Mouse (Mus musculus) kidney, adult 2 months (tissue): ENCODE measurements around the gene Pomt1. TPM values are rescaled to one million over a fixed set of nuclear protein-coding genes. Genes with fewer than 3 reads are reported as not detected.
"Not testable (repeated sequence)": the region's sequence is repeated elsewhere in the genome, so short reads cannot be mapped to it uniquely, and the experiment has no call there.

ENCODE experiments used
- DNase-seq: peaks from one replicate; pipeline ENCODE4 v3.0.0; 2021
- H3K27ac ChIP-seq: fragments of 200-500 bp; 2 replicates; pipeline ENCODE4 v1.5.1; 2012; ENCODE audit warnings: low read depth, low read length, control low read depth, inconsistent platforms; ENCODE audit not compliant: insufficient read depth
- H3K27me3 ChIP-seq: fragments of 200-500 bp; replicated peaks from 2 replicates; pipeline ENCODE4 v1.6.1; 2012; ENCODE audit warnings: mild to moderate bottlenecking, moderate library complexity, low read length, inconsistent platforms; ENCODE audit not compliant: control insufficient read depth, insufficient read depth
- H3K36me3 ChIP-seq: fragments of 200-500 bp; 2 replicates; pipeline ENCODE4 v1.6.1; 2012; ENCODE audit warnings: mild to moderate bottlenecking, moderate library complexity, low read length, inconsistent platforms; ENCODE audit not compliant: control insufficient read depth, insufficient read depth
- H3K4me1 ChIP-seq: fragments of 200-500 bp; 2 replicates; pipeline ENCODE4 v1.6.1; 2011; ENCODE audit warnings: low read length; ENCODE audit not compliant: control insufficient read depth, insufficient read depth
- H3K4me3 ChIP-seq: fragments of 200-500 bp; 2 replicates; pipeline ENCODE4 v1.5.1; 2011; ENCODE audit warnings: mild to moderate bottlenecking, low read depth, low read length, control low read depth; ENCODE audit not compliant: insufficient read depth
- CTCF ChIP-seq: fragments of 200-500 bp; conservative IDR thresholded peaks from 2 replicates; pipeline ENCODE4 v1.5.1; 2011; ENCODE audit warnings: low read depth, mild to moderate bottlenecking, control low read depth, low read length, moderate library complexity, mixed read lengths; ENCODE audit not compliant: insufficient read depth, insufficient read length
- POLR2A ChIP-seq: fragments of 200-500 bp; IDR thresholded peaks from one replicate; pipeline ENCODE4 v1.6.1; 2011; ENCODE audit warnings: low read depth, low read length, control low read depth
- WGBS: fragments of 180-500 bp; shearing (Covaris S2); methylation state at CpG from one replicate; pipeline ENCODE4 v1.1.7; 2018; 5-methylcytosine and 5-hydroxymethylcytosine counted together
- polyA plus RNA-seq: library from polyadenylated mRNA; depleted of rRNA; stranded (reverse); fragments of >200 nt; gene quantifications from 2 replicates; pipeline ENCODE4 v1.2.3, GENCODE M21; 2012; rRNA removed

Gene Pomt1
- polyA plus RNA-seq, 1 experiment, result 30.2 TPM

DNA sequence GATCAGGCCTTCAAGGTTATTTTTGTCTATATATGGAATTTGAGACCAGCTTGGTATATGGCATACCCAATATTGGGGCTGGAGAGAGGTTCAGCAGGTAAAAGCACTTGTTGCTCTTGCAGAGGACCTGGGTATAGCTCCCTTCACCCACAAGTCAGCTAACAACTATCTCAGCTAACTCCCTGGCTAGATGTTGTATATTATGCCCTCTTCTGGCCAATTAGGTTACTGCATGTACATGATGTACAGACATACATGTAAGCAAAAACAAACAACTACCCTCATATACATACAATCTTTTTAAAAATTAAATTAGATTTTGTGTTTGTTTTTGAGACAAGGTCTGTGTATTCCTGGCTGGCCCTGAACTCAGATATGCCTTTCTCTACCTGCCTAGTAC, 53.2 kb downstream of the Pomt1 start:
- Histone ChIP-seq H3K4me3 (no peak overlapping the region), H3K27me3 (no peaks in the 10 kb centered on the region), H3K27ac (no peak overlapping the region), H3K36me3 (no peaks in the 10 kb centered on the region; the same call in 1 of the 2 replicates), H3K4me1 (peaks cover 9% of the 10 kb centered on the region; the same call in 1 of the 2 replicates)
- peak; percentile 66 for DNase-seq
- no peak for TF ChIP-seq POLR2A
- TF ChIP-seq CTCF, result 0 out of 2 replicates have a peak, but pooled peaks have one; percentile 25

DNA sequence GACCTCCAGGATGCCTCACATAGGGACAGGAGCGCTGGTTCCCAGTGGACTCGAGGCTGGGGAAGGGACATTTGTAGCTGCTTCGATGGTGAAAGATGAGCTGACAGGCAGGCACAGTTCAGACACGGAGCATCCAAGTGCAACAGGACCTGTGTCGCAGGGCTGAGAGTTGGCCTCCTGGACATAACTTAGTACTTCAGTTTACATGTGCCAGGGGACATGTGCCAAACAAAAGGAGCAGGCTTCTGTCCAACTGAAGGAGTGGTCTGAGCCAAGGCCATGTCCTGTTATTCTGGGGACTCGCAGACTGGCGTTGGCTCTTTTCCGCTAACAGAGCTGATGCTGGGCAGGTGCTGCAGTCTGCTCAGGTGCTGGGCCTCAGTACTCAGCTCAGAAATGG, 58.0 kb downstream of the Pomt1 start:
- WGBS, result 52% methylated on average over 8 of the region's 8 CpGs
- no peak for TF ChIP-seq CTCF
- TF ChIP-seq POLR2A, result no peak
- no peak overlapping the region for H3K27ac ChIP-seq
- H3K4me3 ChIP-seq, result no peak overlapping the region
- peak; percentile 41 for DNase-seq
- no peaks in the 10 kb centered on the region; the same call in 1 of the 2 replicates for H3K36me3 ChIP-seq
- H3K4me1 ChIP-seq, result peaks cover 2% of the 10 kb centered on the region; the same call in 1 of the 2 replicates
- no peaks in the 10 kb centered on the region for H3K27me3 ChIP-seq

DNA sequence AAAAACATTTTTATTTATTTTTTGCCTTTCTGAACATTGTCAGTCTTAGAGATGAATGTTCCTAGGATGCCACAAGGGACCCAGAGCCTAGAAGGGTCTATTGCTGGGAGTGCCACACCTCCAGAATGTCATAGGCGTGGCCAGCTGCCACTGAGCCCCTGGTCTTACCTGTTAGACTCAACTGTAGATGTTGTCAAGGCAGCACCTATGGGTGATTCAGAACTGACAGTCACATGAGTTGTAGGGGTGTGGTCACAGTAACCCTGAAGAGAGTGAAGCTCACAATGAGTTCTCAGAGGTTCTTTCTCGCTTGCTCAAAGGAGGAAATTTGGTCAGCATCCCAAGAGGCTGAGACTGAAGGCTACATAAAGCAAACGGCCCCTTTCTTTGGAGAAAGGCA, 58.9 kb downstream of the Pomt1 start:
- no peak for DNase-seq
- TF ChIP-seq CTCF (no peak), POLR2A (no peak)
- Histone ChIP-seq H3K27me3 (no peaks in the 10 kb centered on the region), H3K4me1 (no peaks in the 10 kb centered on the region), H3K27ac (no peak overlapping the region), H3K36me3 (no peaks in the 10 kb centered on the region; the same call in 1 of the 2 replicates), H3K4me3 (no peak overlapping the region)
- WGBS, result 89% methylated on average over 3 of the region's 3 CpGs

DNA sequence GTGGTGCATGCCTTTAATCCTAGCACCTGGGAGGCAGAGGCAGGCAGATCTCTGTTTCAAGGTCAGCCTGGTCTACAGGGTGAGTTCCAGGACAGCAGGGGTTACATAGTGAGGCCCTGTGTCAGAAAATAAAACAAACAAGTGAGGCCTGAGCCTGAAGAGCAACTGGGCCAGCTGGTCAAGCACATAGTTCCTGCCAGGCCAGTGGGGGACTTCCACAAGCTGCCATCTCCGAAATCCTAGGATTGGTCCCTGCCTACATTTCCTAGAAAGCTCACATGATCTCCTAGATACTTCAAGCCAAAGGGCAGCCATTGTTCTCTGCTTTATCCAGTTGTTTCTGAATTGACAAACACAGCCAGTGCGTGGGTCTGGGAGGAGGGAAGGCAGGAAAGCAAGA, 59.5 kb downstream of the Pomt1 start:
- DNase-seq, H3K27ac ChIP-seq, H3K4me1 ChIP-seq, H3K36me3 ChIP-seq, H3K4me3 ChIP-seq, H3K27me3 ChIP-seq: not testable (repeated sequence)
- 74% methylated on average over 2 of the region's 2 CpGs for whole genome bisulfite sequencing

DNA sequence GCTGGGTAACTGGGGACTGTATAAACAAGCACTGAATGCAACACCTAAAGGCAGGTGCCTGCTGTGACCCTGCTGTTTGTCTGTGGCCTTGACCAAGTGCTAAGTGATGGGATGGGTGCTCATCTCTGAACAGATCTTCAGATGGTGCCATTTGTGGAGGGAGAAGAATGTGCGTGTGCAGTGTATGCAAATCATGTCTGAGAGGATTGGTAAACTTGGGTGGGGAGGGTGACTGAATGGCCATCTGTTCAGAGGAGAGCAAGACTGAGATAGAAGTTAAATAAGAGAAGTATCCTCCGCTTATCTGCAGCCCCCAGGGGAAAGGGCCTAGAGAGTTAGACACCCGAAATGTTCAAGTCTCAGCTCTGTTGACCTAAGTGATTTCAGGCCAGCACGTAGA, 63.1 kb downstream of the Pomt1 start:
- no peak overlapping the region for H3K27ac ChIP-seq
- no peak for DNase-seq
- H3K36me3 ChIP-seq, result no peaks in the 10 kb centered on the region
- no peak overlapping the region for H3K4me3 ChIP-seq
- H3K27me3 ChIP-seq, result no peaks in the 10 kb centered on the region
- TF ChIP-seq POLR2A (no peak), CTCF (no peak)
- WGBS, result 92% methylated on average over 4 of the region's 4 CpGs
- H3K4me1 ChIP-seq, result no peaks in the 10 kb centered on the region

DNA sequence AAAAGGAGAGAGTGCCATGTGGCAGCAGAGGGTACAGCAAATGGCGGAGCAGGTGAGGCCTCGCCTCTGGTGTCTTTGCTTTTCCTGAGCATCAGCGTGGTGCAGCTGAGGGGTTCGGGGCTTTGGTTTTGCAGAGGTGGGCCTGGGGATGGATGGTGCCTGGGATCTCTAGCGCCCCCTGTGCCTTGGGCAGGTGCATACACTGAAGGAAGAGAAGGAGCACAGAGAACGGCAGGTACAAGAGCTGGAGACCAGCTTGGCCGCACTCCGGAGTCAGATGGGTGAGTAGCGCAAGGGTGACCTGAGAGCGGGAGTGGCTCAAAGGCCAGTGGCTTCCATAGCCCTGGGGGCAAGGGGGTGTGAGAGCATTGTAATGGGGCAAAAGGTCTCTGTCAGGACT, 66.6 kb downstream of the Pomt1 start:
- Histone ChIP-seq H3K27me3 (no peaks in the 10 kb centered on the region), H3K4me3 (no peak overlapping the region), H3K4me1 (no peaks in the 10 kb centered on the region), H3K27ac (no peak overlapping the region), H3K36me3 (no peaks in the 10 kb centered on the region)
- DNase-seq, result no peak
- TF ChIP-seq CTCF (peak; percentile 34), POLR2A (no peak)
- WGBS, result 90% methylated on average over 10 of the region's 10 CpGs

DNA sequence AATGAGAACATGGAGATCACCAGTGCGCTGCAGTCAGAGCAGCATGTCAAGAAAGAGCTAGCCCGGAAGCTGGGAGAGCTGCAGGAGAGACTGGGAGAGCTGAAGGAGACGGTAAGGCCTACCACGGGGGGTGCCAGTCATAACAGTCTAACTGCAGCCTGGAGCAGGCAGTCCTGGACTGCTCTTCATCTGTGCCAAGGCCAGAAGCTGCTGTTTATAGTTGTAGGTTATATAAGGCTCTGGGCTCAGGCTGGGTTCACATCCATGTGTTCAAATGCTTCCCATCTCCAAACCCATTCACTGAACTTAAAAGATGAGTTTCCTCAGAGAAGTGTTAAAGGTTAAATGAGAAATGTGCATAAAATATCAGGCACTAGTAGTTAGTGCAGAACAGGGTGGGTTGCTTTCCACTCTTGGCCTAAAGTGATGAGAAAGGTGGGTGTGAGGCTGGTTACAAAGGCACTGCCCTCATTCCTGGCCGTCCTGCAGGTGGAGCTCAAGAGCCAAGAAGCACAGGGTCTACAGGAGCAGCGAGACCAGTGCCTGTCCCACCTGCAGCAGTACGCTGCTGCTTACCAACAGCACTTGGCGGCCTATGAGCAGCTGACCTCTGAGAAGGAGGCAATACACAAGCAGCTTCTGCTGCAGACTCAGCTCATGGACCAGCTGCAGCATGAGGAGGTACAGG, 67.9 kb downstream of the Pomt1 start:
- 61% methylated on average over 8 of the region's 8 CpGs for WGBS
- Histone ChIP-seq H3K36me3 (no peaks in the 10 kb centered on the region), H3K27ac (no peak overlapping the region), H3K27me3 (no peaks in the 10 kb centered on the region), H3K4me3 (no peak overlapping the region), H3K4me1 (no peaks in the 10 kb centered on the region)
- peak; percentile 43 for DNase-seq
- TF ChIP-seq CTCF, result peak; percentile 74
- no peak for TF ChIP-seq POLR2A

Other genes starting within 250 kb of the Pomt1 start
- 2.6 and 4.9 TPM in 2 replicates for gene Fam78a, start 151.7 kb upstream of the Pomt1 start, polyA plus RNA-seq
- 5.7 and 6.0 TPM in 2 replicates for gene Plpp7, start 141.1 kb upstream of the Pomt1 start, polyA plus RNA-seq
- 42.5 and 43.5 TPM in 2 replicates for gene Prrc2b, start 85.5 kb upstream of the Pomt1 start, polyA plus RNA-seq
- gene Uck1, start 23.6 kb downstream of the Pomt1 start, polyA plus RNA-seq, result 134 and 147 TPM in 2 replicates
- 30.8 and 31.2 TPM in 2 replicates for gene Golga2, start 50.8 kb downstream of the Pomt1 start, polyA plus RNA-seq
- 191 and 242 TPM in 2 replicates for gene Swi5, start 51.5 kb downstream of the Pomt1 start, polyA plus RNA-seq
- gene Ciz1, start 115.7 kb downstream of the Pomt1 start, polyA plus RNA-seq, result 130 and 131 TPM in 2 replicates
- 8.3 and 12.6 TPM in 2 replicates for gene Dnm1, start 116.7 kb downstream of the Pomt1 start, polyA plus RNA-seq
- gene 1110008P14Rik, start 145.3 kb downstream of the Pomt1 start, polyA plus RNA-seq, result 182 and 215 TPM in 2 replicates
- gene Lcn2, start 151.7 kb downstream of the Pomt1 start, polyA plus RNA-seq, result 8.0 and 9.4 TPM in 2 replicates
- gene Ptges2, start 159.3 kb downstream of the Pomt1 start, polyA plus RNA-seq, result 69.7 and 80.6 TPM in 2 replicates
- gene Naif1, start 213.9 kb downstream of the Pomt1 start, polyA plus RNA-seq, result 4.8 and 5.2 TPM in 2 replicates
- gene Slc25a25, start 214.9 kb downstream of the Pomt1 start, polyA plus RNA-seq, result 25.3 and 30.6 TPM in 2 replicates